Mouse (Mus musculus): ENCODE results near the gene Etnk1. TPM values are rescaled to one million over a fixed set of nuclear protein-coding genes. Genes with fewer than 3 reads are reported as not detected.

The Etnk1 gene
- polyA plus RNA-seq, 1 experiment from 2014 or later = 14.5 TPM

DNA sequence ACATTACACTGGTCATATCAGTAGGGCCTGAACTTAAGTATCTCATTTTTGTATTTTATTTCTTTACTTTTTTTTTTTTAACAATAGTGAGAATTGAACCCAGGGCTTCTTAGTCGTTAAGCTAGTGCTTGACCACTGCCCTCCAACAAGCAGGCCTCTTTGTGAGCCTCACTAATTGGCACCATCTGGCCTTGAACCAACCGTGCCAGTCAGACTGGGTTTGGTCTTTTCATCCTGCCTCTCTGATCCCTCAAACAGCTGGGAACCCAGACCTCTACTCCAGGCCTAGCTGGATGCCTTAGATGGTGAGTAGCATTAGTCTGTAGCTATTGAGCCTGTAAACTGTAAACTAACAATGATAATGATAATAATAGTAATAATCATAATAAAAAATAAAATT is 13.9 kb upstream of the Etnk1 start:
- Histone ChIP-seq H3K4me1 (replicated peaks; ENCODE audit: control insufficient read depth, insufficient read depth, low read length) (peaks cover 4% of the 10 kb centered on the region; the same call in 1 of the 2 replicates), H3K9me3 (ENCODE audit: control insufficient read depth) (no peaks in the 10 kb centered on the region), H3K9ac (ENCODE audit: low read depth, low read length) (no peak overlapping the region), H3K27ac (ENCODE audit: low read depth, low read length) (peak overlapping the region; percentile 84), H3K4me2 (replicated peaks; ENCODE audit: low read depth) (no peak overlapping the region), H3K27me3 (replicated peaks; ENCODE audit: control insufficient read depth, insufficient read depth, low read length) (no peaks in the 10 kb centered on the region), H3K4me3 (ENCODE audit: low read depth, low read length) (no peak overlapping the region), H3K36me3 (ENCODE audit: control insufficient read depth, insufficient read depth) (no peaks in the 10 kb centered on the region)
- 37% methylated on average over 2 of the region's 2 CpGs for WGBS
- ATAC-seq = no peak
- TF ChIP-seq CTCF (IDR thresholded peaks at IDR 0.05; ENCODE audit: low read depth) = no peak

DNA sequence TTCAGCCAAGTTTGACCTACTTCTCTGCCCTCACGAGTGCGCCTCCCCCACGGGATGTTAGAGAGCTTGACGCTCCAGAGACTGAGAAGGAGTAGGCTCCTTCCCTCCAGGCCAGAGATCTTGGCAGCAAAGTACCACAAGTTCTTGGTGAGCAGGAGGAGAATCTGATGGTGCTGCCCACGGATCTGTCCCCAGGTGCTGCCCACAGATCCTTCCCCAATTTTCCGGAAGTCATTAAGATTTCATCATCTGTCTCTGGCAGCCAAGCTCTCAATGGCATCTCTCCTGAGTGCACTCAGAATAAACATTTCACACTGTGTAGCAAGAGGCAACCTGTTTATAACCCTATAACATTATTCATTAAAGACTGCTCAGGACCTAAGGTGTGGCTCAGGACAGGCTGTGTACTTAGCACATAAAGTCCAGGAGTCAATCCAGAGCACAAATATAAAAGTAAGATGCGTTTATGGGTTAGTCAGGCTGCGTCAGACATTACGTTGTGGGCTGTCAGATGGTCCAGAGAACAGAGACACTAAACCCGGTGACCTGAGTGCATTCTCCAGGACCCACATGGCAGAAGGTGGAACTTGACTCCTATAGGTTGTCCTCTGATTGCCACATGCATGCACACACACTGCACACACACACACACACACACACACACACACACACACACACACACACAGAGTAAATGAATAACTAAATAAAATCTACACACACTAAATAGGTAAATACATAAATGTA is 13.1 kb upstream of the Etnk1 start:
- WGBS = 52% methylated on average over 10 of the region's 10 CpGs
- H3K4me2 ChIP-seq (replicated peaks; ENCODE audit: low read depth) = no peak overlapping the region
- ATAC-seq = peak; percentile 94
- no peaks in the 10 kb centered on the region for H3K27me3 ChIP-seq (replicated peaks; ENCODE audit: control insufficient read depth, insufficient read depth, low read length)
- H3K27ac ChIP-seq (ENCODE audit: low read depth, low read length) = peak overlapping the region; percentile 73
- H3K9ac ChIP-seq (ENCODE audit: low read depth, low read length) = no peak overlapping the region
- no peaks in the 10 kb centered on the region for H3K9me3 ChIP-seq (ENCODE audit: control insufficient read depth)
- TF ChIP-seq CTCF (IDR thresholded peaks at IDR 0.05; ENCODE audit: low read depth) = no peak
- peaks cover 4% of the 10 kb centered on the region; the same call in 1 of the 2 replicates for H3K4me1 ChIP-seq (replicated peaks; ENCODE audit: control insufficient read depth, insufficient read depth, low read length)
- H3K4me3 ChIP-seq (ENCODE audit: low read depth, low read length) = no peak overlapping the region
- no peaks in the 10 kb centered on the region for H3K36me3 ChIP-seq (ENCODE audit: control insufficient read depth, insufficient read depth)

DNA sequence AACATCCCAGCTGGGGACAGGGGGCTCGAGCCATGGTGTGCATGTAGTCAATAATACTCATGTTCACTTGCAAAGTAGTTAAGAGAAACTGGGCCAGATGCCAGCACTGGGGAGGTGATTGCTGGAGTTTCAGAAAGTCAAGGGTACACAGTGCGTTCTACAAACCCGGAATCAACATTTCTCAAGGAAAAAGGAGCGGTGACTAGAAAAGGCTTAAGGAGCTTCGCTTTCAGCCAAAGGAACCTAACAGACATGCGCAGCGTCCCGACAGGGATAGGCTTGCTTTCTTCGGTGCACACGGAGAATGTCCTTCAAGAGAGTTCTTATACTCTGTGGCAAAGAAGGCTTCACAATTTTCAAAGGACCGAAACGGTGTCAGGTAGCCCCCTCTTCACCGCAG is 12.1 kb upstream of the Etnk1 start:
- H3K4me3 ChIP-seq (ENCODE audit: low read depth, low read length) = no peak overlapping the region
- H3K9ac ChIP-seq (ENCODE audit: low read depth, low read length) = no peak overlapping the region
- no peak for TF ChIP-seq CTCF (IDR thresholded peaks at IDR 0.05; ENCODE audit: low read depth)
- H3K27ac ChIP-seq (ENCODE audit: low read depth, low read length) = peak overlapping the region; percentile 62
- no peaks in the 10 kb centered on the region for H3K36me3 ChIP-seq (ENCODE audit: control insufficient read depth, insufficient read depth)
- no peak for ATAC-seq
- H3K27me3 ChIP-seq (replicated peaks; ENCODE audit: control insufficient read depth, insufficient read depth, low read length) = no peaks in the 10 kb centered on the region
- peaks cover 4% of the 10 kb centered on the region; the same call in 1 of the 2 replicates for H3K4me1 ChIP-seq (replicated peaks; ENCODE audit: control insufficient read depth, insufficient read depth, low read length)
- H3K9me3 ChIP-seq (ENCODE audit: control insufficient read depth) = no peaks in the 10 kb centered on the region
- H3K4me2 ChIP-seq (replicated peaks; ENCODE audit: low read depth) = no peak overlapping the region; the same call in 1 of the 2 replicates
- WGBS = 49% methylated on average over 13 of the region's 13 CpGs

DNA sequence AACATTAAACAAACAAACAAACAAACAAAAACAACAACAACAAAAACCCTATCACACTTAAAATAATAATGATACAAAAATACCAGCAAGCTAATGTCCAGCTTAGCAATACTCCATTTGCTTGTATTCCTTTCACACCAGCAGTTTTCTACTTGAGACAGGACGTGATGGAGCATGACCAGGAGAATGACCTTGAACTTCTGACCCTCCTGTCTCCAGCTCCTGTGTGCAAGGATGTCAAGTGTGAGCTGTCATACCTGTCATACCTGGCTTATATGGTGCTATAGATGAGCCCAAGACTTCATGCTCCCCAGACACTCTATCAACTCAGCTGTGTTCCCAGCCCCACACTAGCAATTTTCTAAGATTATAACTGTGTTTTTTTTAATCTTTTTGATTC is 11.0 kb upstream of the Etnk1 start:
- no peak overlapping the region for H3K4me2 ChIP-seq (replicated peaks; ENCODE audit: low read depth)
- WGBS = 75% methylated on average over 1 of the region's 1 CpGs
- ATAC-seq = no peak
- no peaks in the 10 kb centered on the region for H3K9me3 ChIP-seq (ENCODE audit: control insufficient read depth)
- no peaks in the 10 kb centered on the region for H3K27me3 ChIP-seq (replicated peaks; ENCODE audit: control insufficient read depth, insufficient read depth, low read length)
- no peaks in the 10 kb centered on the region for H3K36me3 ChIP-seq (ENCODE audit: control insufficient read depth, insufficient read depth)
- H3K4me1 ChIP-seq (replicated peaks; ENCODE audit: control insufficient read depth, insufficient read depth, low read length) = peaks cover 4% of the 10 kb centered on the region; the same call in 1 of the 2 replicates
- H3K4me3 ChIP-seq (ENCODE audit: low read depth, low read length) = no peak overlapping the region
- H3K27ac ChIP-seq (ENCODE audit: low read depth, low read length) = no peak overlapping the region
- TF ChIP-seq CTCF (IDR thresholded peaks at IDR 0.05; ENCODE audit: low read depth) = no peak
- H3K9ac ChIP-seq (ENCODE audit: low read depth, low read length) = no peak overlapping the region

DNA sequence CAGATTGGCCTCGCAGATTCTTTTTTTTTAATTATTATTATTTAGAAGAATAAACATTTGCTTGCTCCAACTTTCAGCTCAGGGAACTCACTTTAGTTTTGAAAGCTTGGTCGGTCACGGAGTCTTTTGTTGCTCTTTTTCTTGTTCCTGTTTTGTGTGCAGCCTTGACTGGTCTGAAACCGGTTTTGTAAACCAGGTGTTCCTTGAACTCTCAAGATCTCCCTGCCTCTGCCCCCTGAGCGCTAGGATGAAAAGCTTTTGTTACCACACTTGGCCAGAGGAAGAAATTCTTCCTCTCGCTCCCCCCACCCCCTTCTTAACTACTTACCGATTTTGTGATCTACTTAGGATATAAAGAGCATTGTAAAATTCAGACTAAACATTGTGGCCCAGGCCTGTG is 10.3 kb upstream of the Etnk1 start:
- no peak overlapping the region for H3K4me2 ChIP-seq (replicated peaks; ENCODE audit: low read depth)
- no peaks in the 10 kb centered on the region for H3K27me3 ChIP-seq (replicated peaks; ENCODE audit: control insufficient read depth, insufficient read depth, low read length)
- no peaks in the 10 kb centered on the region for H3K36me3 ChIP-seq (ENCODE audit: control insufficient read depth, insufficient read depth)
- WGBS = 76% methylated on average over 7 of the region's 7 CpGs
- H3K9me3 ChIP-seq (ENCODE audit: control insufficient read depth) = no peaks in the 10 kb centered on the region
- H3K4me1 ChIP-seq (replicated peaks; ENCODE audit: control insufficient read depth, insufficient read depth, low read length) = peaks cover 4% of the 10 kb centered on the region; the same call in 1 of the 2 replicates
- no peak for TF ChIP-seq CTCF (IDR thresholded peaks at IDR 0.05; ENCODE audit: low read depth)
- H3K4me3 ChIP-seq (ENCODE audit: low read depth, low read length) = no peak overlapping the region
- no peak for ATAC-seq
- H3K9ac ChIP-seq (ENCODE audit: low read depth, low read length) = no peak overlapping the region
- no peak overlapping the region for H3K27ac ChIP-seq (ENCODE audit: low read depth, low read length)

DNA sequence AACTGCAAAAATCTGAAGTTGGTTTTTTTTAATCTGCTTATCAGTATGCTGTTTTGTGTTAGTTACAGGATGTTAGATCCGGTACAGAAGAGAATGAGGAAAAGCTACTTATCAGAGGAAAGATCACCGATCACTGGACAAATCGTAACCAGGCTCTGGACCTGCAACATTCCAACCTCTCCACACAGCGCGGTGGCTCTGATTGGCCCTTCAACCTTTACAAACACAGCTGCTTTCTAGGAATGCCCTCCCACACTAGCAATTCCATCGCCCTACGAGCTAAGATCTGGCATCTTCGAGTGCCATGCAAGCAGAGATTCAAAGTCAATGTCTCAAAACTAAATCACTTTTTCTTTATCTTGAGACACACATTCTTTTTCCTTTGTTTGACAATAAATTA is 9.6 kb upstream of the Etnk1 start:
- Histone ChIP-seq H3K27me3 (replicated peaks; ENCODE audit: control insufficient read depth, insufficient read depth, low read length) (no peaks in the 10 kb centered on the region), H3K4me2 (replicated peaks; ENCODE audit: low read depth) (no peak overlapping the region), H3K9me3 (ENCODE audit: control insufficient read depth) (no peaks in the 10 kb centered on the region), H3K36me3 (ENCODE audit: control insufficient read depth, insufficient read depth) (no peaks in the 10 kb centered on the region), H3K4me3 (ENCODE audit: low read depth, low read length) (no peak overlapping the region), H3K4me1 (replicated peaks; ENCODE audit: control insufficient read depth, insufficient read depth, low read length) (0 out of 2 replicates have a peak, but pooled peaks cover 4% of the 10 kb centered on the region), H3K27ac (ENCODE audit: low read depth, low read length) (no peak overlapping the region), H3K9ac (ENCODE audit: low read depth, low read length) (no peak overlapping the region)
- whole genome bisulfite sequencing = 70% methylated on average over 8 of the region's 8 CpGs
- TF ChIP-seq CTCF (IDR thresholded peaks at IDR 0.05; ENCODE audit: low read depth) = no peak
- ATAC-seq = no peak
